Mouse (Mus musculus) kidney, embryonic 14.5 days (tissue): Measurements from ENCODE around the gene Prmt2. TPM values are rescaled to one million over a fixed set of nuclear protein-coding genes. Genes with fewer than 3 reads are reported as not detected.

ENCODE experiments used
- ATAC-seq: fragments of 200-750 bp; cut with Nextera tagmentation; 2 replicates; pipeline ENCODE4 v1.8.0; 2017; ENCODE audit warnings: moderate number of reproducible peaks, mild to moderate bottlenecking, moderate TSS enrichment, moderate library complexity; ENCODE audit not compliant: low FRiP score, low TSS enrichment
- H3K27ac ChIP-seq: fragments of 300-500 bp; sonication (generic); 2 replicates; pipeline ENCODE4 v1.5.1; 2014; ENCODE audit warnings: low read depth, mild to moderate bottlenecking, low read length, moderate library complexity, mixed read lengths
- H3K27me3 ChIP-seq: fragments of 300-500 bp; sonication (generic); 2 replicates; pipeline ENCODE4 v1.6.1; 2014; ENCODE audit warnings: mild to moderate bottlenecking, low read length; ENCODE audit not compliant: control insufficient read depth, insufficient read depth
- H3K36me3 ChIP-seq: fragments of 300-500 bp; sonication (generic); 2 replicates; pipeline ENCODE4 v1.6.1; 2014; ENCODE audit warnings: low read length, mixed read lengths; ENCODE audit not compliant: control insufficient read depth, insufficient read depth
- H3K4me1 ChIP-seq: fragments of 300-500 bp; sonication (generic); 2 replicates; pipeline ENCODE4 v1.6.1; 2014; ENCODE audit warnings: low read length, mixed read lengths; ENCODE audit not compliant: control insufficient read depth, insufficient read depth
- H3K4me2 ChIP-seq: fragments of 300-500 bp; sonication (generic); replicated peaks from 2 replicates; pipeline ENCODE4 v1.6.1; 2014; ENCODE audit warnings: low read depth, mild to moderate bottlenecking, low read length
- H3K4me3 ChIP-seq: fragments of 300-500 bp; sonication (generic); 2 replicates; pipeline ENCODE4 v1.5.1; 2014; ENCODE audit warnings: mild to moderate bottlenecking, low read length
- H3K9ac ChIP-seq: fragments of 300-500 bp; sonication (generic); 2 replicates; pipeline ENCODE4 v1.6.1; 2014; ENCODE audit warnings: low read depth, mild to moderate bottlenecking, low read length, moderate library complexity
- H3K9me3 ChIP-seq: fragments of 300-500 bp; sonication (generic); 2 replicates; pipeline ENCODE4 v1.6.1; 2016; ENCODE audit warnings: low read length; ENCODE audit not compliant: control insufficient read depth
- WGBS: fragments of 180-500 bp; shearing (Covaris S2); extraction: QIAGEN DNeasy Blood & Tissue Kit; methylation state at CpG from one replicate; pipeline ENCODE4 v1.1.7; 2014; 5-methylcytosine and 5-hydroxymethylcytosine counted together
- polyA plus RNA-seq: library from polyadenylated mRNA; unstranded; fragments of >200 nt; fragmentation: Nextera tagmentation; extraction: Ambion mirVana; gene quantifications from 2 replicates; pipeline ENCODE4 v1.2.1, GENCODE M21; 2014

The Prmt2 gene
- polyA plus RNA-seq, result 39.4 and 57.6 TPM in 2 replicates

- no peaks in the 10 kb centered on the region for H3K36me3 ChIP-seq
- ATAC-seq, result peak; percentile 98
- H3K4me1 ChIP-seq, result no peaks in the 10 kb centered on the region
- H3K4me3 ChIP-seq, result peak within 1 kb of the TSS; percentile 51
- no peaks in the 10 kb centered on the region for H3K27me3 ChIP-seq
- peak within 1 kb of the TSS; percentile 63 for H3K27ac ChIP-seq
- under 1% methylated on average over 47 of the region's 47 CpGs for WGBS
- H3K9ac ChIP-seq, result peak within 1 kb of the TSS; percentile 66
- H3K4me2 ChIP-seq, result peak within 1 kb of the TSS; percentile 51
- H3K9me3 ChIP-seq, result no peaks in the 10 kb centered on the region
Observed at GRCm38 (mm10) chr10:76237341-76238225, at the start of gene Prmt2. TSS of gene Prmt2 (minus strand) at chr10:76237865.

GRCm38 (mm10) chr10:76278541-76279097 lies 41.0 kb upstream of the Prmt2 start:
- H3K4me2 ChIP-seq, result no peak overlapping the region
- no peaks in the 10 kb centered on the region for H3K4me1 ChIP-seq
- H3K27me3 ChIP-seq, result no peaks in the 10 kb centered on the region
- peaks cover 54% of the 10 kb centered on the region for H3K36me3 ChIP-seq
- ATAC-seq, result no peak
- H3K9me3 ChIP-seq, result no peaks in the 10 kb centered on the region
- no peak overlapping the region for H3K9ac ChIP-seq
- H3K27ac ChIP-seq, result no peak overlapping the region
- WGBS, result 67% methylated on average over 5 of the region's 5 CpGs
- no peak overlapping the region for H3K4me3 ChIP-seq

GRCm38 (mm10) chr10:76275256-76275655 lies 37.6 kb upstream of the Prmt2 start:
- ATAC-seq, result no peak
- no peak overlapping the region for H3K4me3 ChIP-seq
- no peaks in the 10 kb centered on the region for H3K4me1 ChIP-seq
- H3K4me2 ChIP-seq, result no peak overlapping the region
- 78% methylated on average over 10 of the region's 10 CpGs for WGBS
- H3K27ac ChIP-seq, result no peak overlapping the region
- no peaks in the 10 kb centered on the region for H3K9me3 ChIP-seq
- peaks cover 62% of the 10 kb centered on the region for H3K36me3 ChIP-seq
- H3K27me3 ChIP-seq, result no peaks in the 10 kb centered on the region
- no peak overlapping the region for H3K9ac ChIP-seq

- H3K4me1 ChIP-seq, result no peaks in the 10 kb centered on the region
- H3K4me3 ChIP-seq, result no peak overlapping the region
- no peak overlapping the region for H3K9ac ChIP-seq
- H3K27ac ChIP-seq, result no peak overlapping the region
- H3K27me3 ChIP-seq, result no peaks in the 10 kb centered on the region
- no peak for ATAC-seq
- 49% methylated on average over 8 of the region's 8 CpGs for WGBS
- H3K36me3 ChIP-seq, result peaks cover 55% of the 10 kb centered on the region
- no peak overlapping the region for H3K4me2 ChIP-seq
- no peaks in the 10 kb centered on the region for H3K9me3 ChIP-seq
Observed at GRCm38 (mm10) chr10:76271238-76271637, 33.6 kb upstream of the Prmt2 start.

GRCm38 (mm10) chr10:76262431-76262830 lies 24.8 kb upstream of the Prmt2 start:
- no peaks in the 10 kb centered on the region for H3K9me3 ChIP-seq
- H3K27ac ChIP-seq, result no peak overlapping the region
- no peak overlapping the region for H3K4me3 ChIP-seq
- 78% methylated on average over 4 of the region's 4 CpGs for WGBS
- no peaks in the 10 kb centered on the region for H3K27me3 ChIP-seq
- no peak for ATAC-seq
- H3K9ac ChIP-seq, result no peak overlapping the region
- H3K36me3 ChIP-seq, result peaks cover 6% of the 10 kb centered on the region; the same call in 1 of the 2 replicates
- H3K4me1 ChIP-seq, result no peaks in the 10 kb centered on the region
- H3K4me2 ChIP-seq, result no peak overlapping the region

GRCm38 (mm10) chr10:76261447-76261846 lies 23.8 kb upstream of the Prmt2 start:
- ATAC-seq, result no peak
- no peaks in the 10 kb centered on the region for H3K4me1 ChIP-seq
- 62% methylated on average over 3 of the region's 3 CpGs for WGBS

GRCm38 (mm10) chr10:76260358-76261059 lies 22.8 kb upstream of the Prmt2 start:
- Histone ChIP-seq H3K27me3 (no peaks in the 10 kb centered on the region), H3K27ac (no peak overlapping the region), H3K4me2 (no peak overlapping the region), H3K36me3 (peaks cover 3% of the 10 kb centered on the region; the same call in 1 of the 2 replicates), H3K9me3 (no peaks in the 10 kb centered on the region), H3K4me1 (no peaks in the 10 kb centered on the region), H3K4me3 (no peak overlapping the region), H3K9ac (no peak overlapping the region)
- ATAC-seq, result no peak
- WGBS, result 57% methylated on average over 11 of the region's 11 CpGs

More at GRCm38 (mm10) chr10:76261447-76261846, 23.8 kb upstream of the Prmt2 start:
- Histone ChIP-seq H3K36me3 (peaks cover 6% of the 10 kb centered on the region; the same call in 1 of the 2 replicates), H3K4me3 (no peak overlapping the region), H3K9me3 (no peaks in the 10 kb centered on the region), H3K27ac (no peak overlapping the region), H3K4me2 (no peak overlapping the region), H3K27me3 (no peaks in the 10 kb centered on the region), H3K9ac (no peak overlapping the region)

- Histone ChIP-seq H3K36me3 (peaks cover 3% of the 10 kb centered on the region; the same call in 1 of the 2 replicates), H3K4me2 (no peak overlapping the region), H3K4me3 (no peak overlapping the region), H3K9ac (no peak overlapping the region), H3K27me3 (no peaks in the 10 kb centered on the region), H3K27ac (no peak overlapping the region), H3K4me1 (no peaks in the 10 kb centered on the region), H3K9me3 (no peaks in the 10 kb centered on the region)
- ATAC-seq, result no peak
- 64% methylated on average over 18 of the region's 18 CpGs for WGBS
Observed at GRCm38 (mm10) chr10:76259566-76260232, 22.0 kb upstream of the Prmt2 start.
